Mouse (Mus musculus): ENCODE measurements around the gene Gng5. TPM values are rescaled to one million over a fixed set of nuclear protein-coding genes. Genes with fewer than 3 reads are reported as not detected.

Gene Gng5
- total RNA-seq (2023; ENCODE audit: inconsistent age), result 110 to 143 TPM (median 138 TPM) in 4 replicates

DNA sequence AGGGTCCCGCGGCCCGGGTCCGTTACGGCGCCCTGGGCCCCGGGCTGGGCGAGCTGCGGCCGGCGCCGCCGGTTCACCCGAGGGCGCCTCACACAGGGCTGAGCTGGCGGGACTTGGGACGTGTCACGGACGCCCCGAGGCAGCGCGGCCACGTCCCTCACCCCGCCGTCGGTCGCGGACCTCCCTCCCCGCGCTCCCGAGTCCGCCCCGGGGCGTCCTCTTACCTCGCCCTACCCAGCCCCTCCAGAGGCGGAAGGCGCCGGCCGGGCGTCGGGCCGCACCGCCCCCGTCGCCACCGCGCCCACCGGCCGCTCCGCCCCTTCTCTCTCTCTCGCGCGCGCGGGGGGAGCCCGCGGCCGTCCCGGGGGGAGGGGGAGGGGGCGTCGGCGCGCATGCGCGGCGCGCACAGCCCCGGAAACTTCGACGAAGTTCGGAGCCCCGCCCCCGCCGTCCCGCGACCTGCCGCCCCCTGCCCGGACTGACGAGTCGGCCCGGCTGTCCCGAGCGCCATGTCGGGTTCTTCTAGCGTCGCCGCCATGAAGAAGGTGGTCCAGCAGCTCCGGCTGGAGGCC, at the start of gene Gng5, which contains the start of gene Spata1:
Gng5 (plus strand) TSS at position 377 of the 572 bp plus-strand sequence.
Spata1 (minus strand) TSS at position 323 of the 572 bp plus-strand sequence.

DNA sequence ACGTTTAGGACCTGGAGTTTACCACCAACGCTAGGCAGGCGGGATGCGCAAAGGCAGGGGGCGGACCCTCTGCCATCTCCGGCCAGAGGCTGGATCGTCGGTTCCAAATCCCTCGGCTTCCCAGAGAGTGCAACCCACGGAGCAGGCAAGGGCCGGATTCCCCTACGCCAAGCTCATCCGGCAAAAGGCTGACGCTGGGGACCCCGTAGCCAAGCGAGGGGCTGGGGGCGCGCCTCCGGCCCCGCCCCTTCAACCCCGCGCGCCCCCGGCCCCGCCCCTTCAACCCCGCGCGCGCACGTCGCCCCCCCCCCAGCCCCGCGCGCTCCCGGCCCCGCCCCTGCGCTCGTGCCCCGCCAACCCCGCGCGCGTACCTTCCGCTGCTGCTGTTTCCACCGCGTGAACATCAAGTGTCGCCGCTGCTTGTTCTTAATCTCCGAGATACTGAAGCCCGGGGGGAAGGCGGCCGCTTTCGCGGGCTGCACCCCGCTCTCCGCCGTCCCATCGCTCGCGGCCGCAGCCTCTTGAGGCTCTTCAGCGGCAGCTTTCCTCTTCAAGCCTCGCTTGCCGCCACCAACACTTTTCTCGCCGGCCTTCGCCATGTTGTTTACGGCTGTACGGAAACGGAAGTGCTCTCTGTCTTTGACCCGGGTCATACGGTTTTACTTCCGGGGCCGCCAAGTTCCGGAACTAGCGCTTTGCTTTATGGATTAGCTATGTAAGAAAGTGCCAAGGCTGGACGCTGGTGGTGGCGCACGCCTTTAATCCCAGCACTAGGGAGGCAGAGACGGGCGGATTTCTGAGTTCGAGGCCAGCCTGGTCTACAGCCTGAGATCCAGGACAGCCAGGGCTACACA, 21.4 kb downstream of the Gng5 start, which contains the start of gene Rpf1:
Rpf1 (minus strand) TSS at position 632 of the 854 bp plus-strand sequence.

Other genes starting within 250 kb of the Gng5 start
- 1.9 to 3.5 TPM (median 2.1 TPM) in 4 replicates for gene Ssx2ip, start 95.2 kb upstream of the Gng5 start, total RNA-seq (2023; ENCODE audit: inconsistent age)
- 10.5 to 11.1 TPM (median 10.9 TPM) in 4 replicates for gene Ctbs, start 50.0 kb upstream of the Gng5 start, total RNA-seq (2023; ENCODE audit: inconsistent age)
- 5.7 to 11.1 TPM (median 6.4 TPM) in 4 replicates for gene Spata1, start 54 bp upstream of the Gng5 start, total RNA-seq (2023; ENCODE audit: inconsistent age)
- 87.1 to 100 TPM (median 92.2 TPM) in 4 replicates for gene Rpf1, start 21.6 kb downstream of the Gng5 start, total RNA-seq (2023; ENCODE audit: inconsistent age)
- gene Uox, start 70.6 kb downstream of the Gng5 start, total RNA-seq (2023; ENCODE audit: inconsistent age), result not detected in 4 replicates
- gene Dnase2b, start 115.8 kb downstream of the Gng5 start, total RNA-seq (2023; ENCODE audit: inconsistent age), result not detected in 4 replicates
- gene 4930503B20Rik, start 151.5 kb downstream of the Gng5 start, total RNA-seq (2023; ENCODE audit: inconsistent age), result not detected in 4 replicates
- gene Samd13, start 185.8 kb downstream of the Gng5 start, total RNA-seq (2023; ENCODE audit: inconsistent age), result not detected in 4 replicates